Mouse (Mus musculus): ENCODE measurements at regions not wholly inside any gene's neighbourhood (a gene's known extent, or its start where the extent isn't known, plus 50 kb on each side); places are given as distances from the start of the nearest gene placed in this dataset.

GRCm38 (mm10) chr1:185727749-185728148 lies 273.1 kb downstream of the Slc30a10 start:
- Histone ChIP-seq H3K4me1 (replicated peaks) (peaks cover 45% of the 10 kb centered on the region), H3K4me2 (no peak overlapping the region), H3K27ac (no peak overlapping the region), H3K27me3 (no peaks in the 10 kb centered on the region), H3K9ac (no peak overlapping the region), H3K4me3 (replicated peaks) (no peak overlapping the region), H3K36me3 (no peaks in the 10 kb centered on the region), H3K9me3 (replicated peaks) (no peaks in the 10 kb centered on the region)
- WGBS (ENCODE audit: insufficient replicate concordance), result 58% methylated on average over 4 of the region's 4 CpGs
- ATAC-seq (ENCODE audit: low read depth), result no peak
- no peak for DNase-seq

GRCm38 (mm10) chr1:185728406-185728805 lies 273.8 kb downstream of the Slc30a10 start:
- Histone ChIP-seq H3K36me3 (no peaks in the 10 kb centered on the region), H3K9ac (no peak overlapping the region), H3K4me2 (no peak overlapping the region), H3K4me3 (replicated peaks) (no peak overlapping the region), H3K4me1 (replicated peaks) (peaks cover 45% of the 10 kb centered on the region), H3K9me3 (replicated peaks) (no peaks in the 10 kb centered on the region), H3K27ac (no peak overlapping the region), H3K27me3 (no peaks in the 10 kb centered on the region)
- WGBS (ENCODE audit: insufficient replicate concordance), result 62% methylated on average over 3 of the region's 3 CpGs
- no peak for ATAC-seq (ENCODE audit: low read depth)
- DNase-seq, result no peak

DNA sequence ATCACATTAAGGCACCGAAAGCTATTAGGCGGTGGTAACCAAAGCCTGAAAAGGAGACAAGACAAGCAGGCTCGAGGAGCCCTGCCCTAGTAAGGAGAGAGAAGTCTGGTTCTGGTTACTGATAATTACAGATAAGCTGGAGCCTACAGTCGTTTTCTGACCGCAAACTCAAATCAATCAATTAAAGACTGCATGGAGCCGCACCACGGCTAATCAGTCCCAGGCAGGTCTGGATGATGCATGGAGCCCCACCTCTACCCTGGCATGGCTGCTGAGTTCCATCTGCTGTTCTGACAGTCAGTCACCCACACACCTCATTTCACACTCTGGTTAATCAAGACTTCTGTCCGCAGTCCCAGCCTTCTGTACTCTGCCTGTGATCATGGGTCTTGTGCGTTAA lies 276.4 kb downstream of the Slc30a10 start:
- ATAC-seq (ENCODE audit: low read depth), result peak; percentile 98
- peak; percentile 74 for DNase-seq
- no peak overlapping the region for H3K4me3 ChIP-seq (replicated peaks)
- H3K9ac ChIP-seq, result peak overlapping the region; percentile 10; the same call in 1 of the 2 replicates
- H3K9me3 ChIP-seq (replicated peaks), result no peaks in the 10 kb centered on the region
- peak overlapping the region; percentile 86 for H3K27ac ChIP-seq
- H3K36me3 ChIP-seq, result no peaks in the 10 kb centered on the region
- WGBS (ENCODE audit: insufficient replicate concordance), result 38% methylated on average over 9 of the region's 9 CpGs
- peaks cover 45% of the 10 kb centered on the region for H3K4me1 ChIP-seq (replicated peaks)
- H3K27me3 ChIP-seq, result no peaks in the 10 kb centered on the region
- peak overlapping the region; percentile 52 for H3K4me2 ChIP-seq

DNA sequence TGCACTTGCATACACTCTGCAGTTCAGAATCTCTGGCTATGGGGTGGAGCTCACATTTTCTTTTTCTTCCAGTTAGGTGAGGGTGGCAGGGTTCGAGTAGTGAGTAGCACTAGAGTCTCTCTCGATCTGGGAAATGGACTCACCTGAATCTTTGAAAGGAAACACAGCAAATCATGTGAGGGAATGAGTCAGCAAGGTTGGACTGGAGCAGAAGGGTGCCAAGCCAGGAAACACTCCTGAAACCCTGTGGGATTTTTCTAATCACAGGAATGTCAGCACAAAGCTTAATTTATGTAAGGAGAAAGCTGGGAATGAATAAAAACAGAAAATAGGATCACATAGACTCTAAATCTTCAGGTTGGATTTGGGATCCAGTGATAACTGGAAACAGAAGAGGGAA lies 282.1 kb downstream of the Slc30a10 start:
- H3K9ac ChIP-seq, result no peak overlapping the region
- peaks cover 8% of the 10 kb centered on the region for H3K4me1 ChIP-seq (replicated peaks)
- 49% methylated on average over 2 of the region's 2 CpGs for whole genome bisulfite sequencing (ENCODE audit: insufficient replicate concordance)
- H3K36me3 ChIP-seq, result no peaks in the 10 kb centered on the region
- no peak overlapping the region for H3K4me3 ChIP-seq (replicated peaks)
- H3K9me3 ChIP-seq (replicated peaks), result no peaks in the 10 kb centered on the region
- DNase-seq (no peak), ATAC-seq (ENCODE audit: low read depth) (no peak)
- no peak overlapping the region for H3K27ac ChIP-seq
- no peak overlapping the region for H3K4me2 ChIP-seq
- H3K27me3 ChIP-seq, result no peaks in the 10 kb centered on the region

DNA sequence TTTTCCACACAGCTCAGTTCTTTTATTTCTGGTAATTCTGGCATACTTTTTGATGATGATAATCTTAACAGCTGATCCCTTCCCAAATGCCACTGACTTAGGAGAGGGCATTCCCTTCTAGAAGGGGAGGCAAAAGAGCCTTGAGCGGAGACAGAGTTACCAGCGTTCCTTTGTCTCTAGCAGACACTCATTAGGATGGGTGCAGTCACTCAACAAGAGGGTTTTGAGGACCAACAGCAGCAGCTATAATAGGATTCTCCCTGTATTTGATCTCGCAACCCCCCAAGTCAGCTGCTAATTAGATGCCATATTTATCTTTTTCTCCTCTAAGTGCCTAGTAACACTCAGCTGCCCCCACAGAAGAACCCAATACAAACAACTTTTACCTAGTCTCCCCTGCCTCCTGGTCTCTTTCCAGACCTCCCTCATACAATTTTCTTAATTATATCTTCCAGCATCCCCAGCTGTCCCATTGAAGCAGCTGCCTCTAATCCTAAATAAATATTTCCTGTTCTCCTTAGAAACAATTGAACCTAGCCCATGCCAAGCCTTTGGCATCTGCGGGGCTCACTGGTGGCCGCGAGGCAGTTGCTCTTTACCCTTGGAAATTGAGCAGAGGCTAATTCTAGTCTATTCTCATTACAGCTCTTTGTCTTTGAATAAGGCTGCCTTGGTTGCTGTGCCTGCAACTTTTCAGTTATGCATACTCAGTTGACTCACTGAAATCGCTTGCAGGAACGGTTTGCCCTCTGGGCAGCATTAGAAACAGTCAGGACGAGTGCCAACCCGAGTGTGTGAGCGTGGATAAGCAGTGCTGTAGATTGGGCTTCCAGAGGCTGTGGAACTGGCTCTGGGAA lies 286.6 kb downstream of the Slc30a10 start:
- DNase-seq (no peak), ATAC-seq (ENCODE audit: low read depth) (no peak)
- H3K27me3 ChIP-seq, result no peaks in the 10 kb centered on the region
- no peak overlapping the region for H3K9ac ChIP-seq
- H3K36me3 ChIP-seq, result no peaks in the 10 kb centered on the region
- no peaks in the 10 kb centered on the region for H3K4me1 ChIP-seq (replicated peaks)
- 63% methylated on average over 11 of the region's 11 CpGs for WGBS (ENCODE audit: insufficient replicate concordance)
- no peak overlapping the region for H3K27ac ChIP-seq
- no peak overlapping the region for H3K4me3 ChIP-seq (replicated peaks)
- H3K9me3 ChIP-seq (replicated peaks), result no peaks in the 10 kb centered on the region
- H3K4me2 ChIP-seq, result no peak overlapping the region

DNA sequence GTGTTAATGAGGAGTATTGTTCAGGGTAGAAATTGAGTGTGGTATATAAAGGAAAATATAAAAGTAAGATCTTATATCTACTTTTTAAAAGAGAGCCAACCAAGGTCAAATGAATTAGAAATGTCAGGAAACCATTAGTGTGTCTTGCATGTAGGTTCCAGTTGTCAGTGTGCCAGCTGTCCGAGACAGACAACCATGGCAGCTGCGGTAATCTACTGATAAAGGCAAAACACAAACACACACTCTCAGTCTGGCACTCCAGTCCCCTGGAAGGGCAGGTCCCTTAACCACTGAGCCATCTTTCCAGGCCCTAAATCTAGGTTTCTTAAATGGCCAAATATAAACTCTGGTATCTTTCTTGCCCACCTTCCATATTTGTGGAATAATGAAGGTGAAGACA lies 294.6 kb downstream of the Slc30a10 start:
- Histone ChIP-seq H3K27ac (no peak overlapping the region), H3K27me3 (no peaks in the 10 kb centered on the region), H3K4me1 (replicated peaks) (no peaks in the 10 kb centered on the region), H3K9ac (no peak overlapping the region), H3K36me3 (no peaks in the 10 kb centered on the region), H3K9me3 (replicated peaks) (no peaks in the 10 kb centered on the region), H3K4me3 (replicated peaks) (no peak overlapping the region), H3K4me2 (no peak overlapping the region)
- DNase-seq (no peak), ATAC-seq (ENCODE audit: low read depth) (0 out of 2 replicates have a peak, but pooled peaks have one; percentile 39)
- 37% methylated on average over 2 of the region's 2 CpGs for WGBS (ENCODE audit: insufficient replicate concordance)

DNA sequence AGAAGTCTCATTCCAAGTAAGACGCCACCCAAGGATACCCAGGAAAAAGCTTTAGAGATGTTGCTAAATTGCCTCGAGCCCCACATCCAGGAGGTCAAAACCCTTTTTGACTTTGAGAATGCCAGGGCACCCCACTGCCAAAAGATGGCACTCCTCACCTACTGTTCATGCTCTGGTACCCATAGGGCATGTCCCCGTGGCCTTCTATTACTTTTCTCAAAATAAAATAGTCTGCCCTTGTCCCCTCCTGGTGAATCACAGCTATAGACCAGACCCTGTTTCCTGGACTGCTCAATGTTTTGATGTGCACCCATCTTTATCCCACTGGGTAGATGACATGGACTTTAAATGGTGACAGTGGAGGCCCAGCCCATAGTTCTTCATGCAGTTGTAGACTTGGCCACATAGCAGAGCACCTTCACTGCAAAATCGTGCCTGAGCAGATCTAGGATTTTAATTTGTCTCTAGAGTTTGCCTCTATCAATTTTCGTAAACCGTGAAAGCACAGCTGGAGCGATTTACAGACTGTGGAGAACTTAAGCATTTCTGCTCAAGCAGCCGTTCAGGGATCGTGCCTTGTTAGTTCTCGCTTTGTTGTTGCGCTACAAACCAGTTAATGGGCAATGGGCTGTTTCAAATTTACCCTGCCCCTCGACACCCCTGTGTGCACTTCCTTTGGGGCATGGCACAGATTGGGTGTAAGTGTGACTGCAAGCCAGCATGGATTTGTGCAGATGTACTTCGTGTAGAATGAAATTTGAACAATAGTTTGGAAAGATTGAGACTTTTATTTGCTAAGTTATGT lies 300.0 kb downstream of the Slc30a10 start:
- Histone ChIP-seq H3K36me3 (no peaks in the 10 kb centered on the region), H3K27ac (no peak overlapping the region), H3K4me1 (replicated peaks) (no peaks in the 10 kb centered on the region), H3K9me3 (replicated peaks) (no peaks in the 10 kb centered on the region), H3K4me3 (replicated peaks) (no peak overlapping the region), H3K27me3 (no peaks in the 10 kb centered on the region), H3K4me2 (no peak overlapping the region), H3K9ac (no peak overlapping the region)
- DNase-seq, result no peak
- WGBS (ENCODE audit: insufficient replicate concordance), result 63% methylated on average over 13 of the region's 13 CpGs
- no peak for ATAC-seq (ENCODE audit: low read depth)

DNA sequence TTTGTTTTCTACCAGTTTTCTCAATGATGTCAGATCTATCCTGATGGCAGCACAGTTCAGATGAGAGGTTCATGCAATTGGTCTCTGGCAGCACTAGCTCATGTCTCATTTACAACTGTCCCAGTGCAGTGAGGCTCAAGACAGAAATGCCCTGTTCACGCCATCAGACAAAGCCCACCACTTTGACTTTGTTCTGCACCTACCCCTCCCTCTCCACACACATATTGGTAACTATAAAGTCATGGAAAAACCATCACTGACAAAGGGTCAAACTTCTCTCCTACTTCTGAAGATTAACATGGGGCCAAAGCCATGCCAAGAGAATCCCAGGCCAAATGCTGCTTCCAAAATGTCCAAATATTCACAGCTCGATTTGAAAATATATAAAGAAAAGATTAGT lies 302.7 kb downstream of the Slc30a10 start:
- Histone ChIP-seq H3K4me1 (replicated peaks) (no peaks in the 10 kb centered on the region), H3K36me3 (no peaks in the 10 kb centered on the region), H3K9me3 (replicated peaks) (no peaks in the 10 kb centered on the region), H3K9ac (no peak overlapping the region), H3K27ac (no peak overlapping the region), H3K4me2 (no peak overlapping the region), H3K27me3 (no peaks in the 10 kb centered on the region), H3K4me3 (replicated peaks) (no peak overlapping the region)
- ATAC-seq (ENCODE audit: low read depth) (no peak), DNase-seq (no peak)
- 55% methylated on average over 2 of the region's 2 CpGs for WGBS (ENCODE audit: insufficient replicate concordance)

GRCm38 (mm10) chr1:185774202-185774601 lies 319.6 kb downstream of the Slc30a10 start:
- no peaks in the 10 kb centered on the region for H3K9me3 ChIP-seq (replicated peaks)

DNA sequence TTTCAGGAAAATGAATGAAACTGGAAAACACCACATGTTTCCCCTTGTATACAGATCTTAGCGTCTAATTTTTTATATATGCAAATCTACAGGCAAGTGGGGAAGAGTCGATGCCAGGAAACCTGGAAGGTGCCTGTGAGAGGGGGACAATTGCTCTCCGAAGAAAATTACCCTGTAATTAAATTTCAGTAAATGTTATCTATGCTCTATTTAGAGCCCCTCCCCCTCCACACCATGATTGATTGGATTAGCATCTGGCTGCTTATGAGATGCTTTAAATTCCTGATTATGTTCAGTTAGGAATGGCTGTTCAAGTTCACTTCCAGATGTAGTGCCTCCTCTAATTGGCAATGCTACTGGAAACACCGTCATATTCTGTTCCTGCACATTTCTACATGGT lies 325.0 kb downstream of the Slc30a10 start:
- Histone ChIP-seq H3K4me3 (replicated peaks) (no peak overlapping the region), H3K9me3 (replicated peaks) (no peaks in the 10 kb centered on the region), H3K27me3 (no peaks in the 10 kb centered on the region), H3K9ac (no peak overlapping the region), H3K36me3 (no peaks in the 10 kb centered on the region), H3K4me1 (replicated peaks) (no peaks in the 10 kb centered on the region), H3K4me2 (no peak overlapping the region), H3K27ac (no peak overlapping the region)
- DNase-seq (no peak), ATAC-seq (ENCODE audit: low read depth) (no peak)
- 61% methylated on average over 4 of the region's 4 CpGs for WGBS (ENCODE audit: insufficient replicate concordance)

More at GRCm38 (mm10) chr1:185774202-185774601, 319.6 kb downstream of the Slc30a10 start:
- 30% methylated on average over 3 of the region's 3 CpGs for WGBS (ENCODE audit: insufficient replicate concordance)
- Histone ChIP-seq H3K27me3 (no peaks in the 10 kb centered on the region), H3K9ac (no peak overlapping the region), H3K27ac (no peak overlapping the region), H3K4me3 (replicated peaks) (no peak overlapping the region), H3K4me2 (no peak overlapping the region), H3K36me3 (no peaks in the 10 kb centered on the region), H3K4me1 (replicated peaks) (no peaks in the 10 kb centered on the region)
- DNase-seq, result no peak
- no peak for ATAC-seq (ENCODE audit: low read depth)

DNA sequence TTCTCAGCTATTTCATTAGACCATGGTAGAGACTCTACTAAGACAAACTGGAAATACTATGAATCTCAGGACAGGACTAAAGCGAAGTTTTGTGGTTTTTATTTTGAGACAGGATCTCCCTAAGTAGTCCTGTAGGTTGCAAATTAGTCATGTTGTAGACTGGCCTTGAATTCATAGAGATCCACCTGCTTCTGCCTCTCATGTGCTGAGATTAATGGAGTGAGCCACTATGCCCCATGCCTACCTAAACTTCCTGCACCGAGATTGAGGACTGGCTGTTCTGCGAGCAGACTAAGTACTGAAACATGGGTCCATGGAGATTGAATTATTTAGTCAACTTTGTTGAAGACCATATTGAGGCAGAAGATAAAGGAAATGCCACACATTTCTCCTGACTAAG lies 315.0 kb downstream of the Lyplal1 start:
- H3K27me3 ChIP-seq, result no peaks in the 10 kb centered on the region
- no peaks in the 10 kb centered on the region for H3K9me3 ChIP-seq (replicated peaks)
- no peak overlapping the region for H3K9ac ChIP-seq
- no peak overlapping the region for H3K4me2 ChIP-seq
- no peaks in the 10 kb centered on the region for H3K4me1 ChIP-seq (replicated peaks)
- WGBS (ENCODE audit: insufficient replicate concordance), result 68% methylated on average over 3 of the region's 3 CpGs
- no peaks in the 10 kb centered on the region for H3K36me3 ChIP-seq
- no peak overlapping the region for H3K27ac ChIP-seq
- no peak for ATAC-seq (ENCODE audit: low read depth)
- no peak for DNase-seq
- H3K4me3 ChIP-seq (replicated peaks), result no peak overlapping the region

Data from liver, embryonic 13.5 days (tissue).